Mouse (Mus musculus) lung, adult 2 months (tissue): Measurements from ENCODE around the gene Tph2.

Source experiments
- CTCF ChIP-seq: fragments of 200-500 bp; IDR thresholded peaks from 2 replicates; pipeline ENCODE4 v1.5.1; 2011; ENCODE audit warnings: mild to moderate bottlenecking, low read length, control low read depth; ENCODE audit not compliant: insufficient read depth
- POLR2A ChIP-seq: fragments of 200-500 bp; IDR thresholded peaks from 2 replicates; pipeline ENCODE4 v1.6.1; 2011; ENCODE audit warnings: low read depth, mild to moderate bottlenecking, control low read depth, low read length, borderline replicate concordance; ENCODE audit errors: extremely low read depth

DNA sequence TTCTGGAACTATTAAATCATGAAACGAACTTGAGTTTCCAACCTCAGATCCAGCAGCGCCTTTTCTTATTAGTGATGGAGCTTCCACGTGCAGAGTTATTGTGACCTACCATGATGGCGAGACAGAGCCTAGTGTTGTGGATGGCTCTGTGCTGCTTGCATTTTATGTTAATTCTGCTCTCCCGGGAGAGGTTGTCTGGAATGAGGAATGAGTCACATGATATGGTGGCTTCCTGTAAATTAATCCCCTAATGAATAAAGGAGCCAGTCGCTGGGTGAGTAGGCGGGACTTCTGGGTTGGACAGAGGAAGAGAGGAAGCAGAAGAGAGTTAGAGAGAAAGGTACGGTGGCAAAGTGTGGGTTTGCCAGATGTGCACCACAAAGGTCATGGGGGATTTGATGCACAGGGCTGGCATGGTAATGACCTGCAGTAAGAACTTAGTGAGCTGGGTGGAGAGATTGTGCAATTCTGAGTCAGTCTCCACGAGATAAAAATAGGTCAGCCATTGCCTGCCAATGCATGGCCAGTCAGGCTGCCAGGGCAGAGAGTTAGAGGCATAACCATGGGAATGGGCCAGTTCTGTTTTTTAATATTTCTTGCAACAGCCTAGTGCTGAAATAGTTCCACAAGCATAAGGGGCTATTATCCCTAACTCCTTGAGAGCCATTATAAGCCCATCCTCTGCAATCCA is 84.8 kb downstream of the Tph2 start:
- TF ChIP-seq CTCF: no peak
- TF ChIP-seq POLR2A: no peak
